Mouse (Mus musculus): ENCODE data around the gene Slc27a5. TPM values are rescaled to one million over a fixed set of nuclear protein-coding genes. Genes with fewer than 3 reads are reported as not detected.
A peak's percentile ranks its signal among the peaks of the same experiment; 100 is the strongest.

Slc27a5 gene
- total RNA-seq, 1 experiment: 0.45 TPM

DNA sequence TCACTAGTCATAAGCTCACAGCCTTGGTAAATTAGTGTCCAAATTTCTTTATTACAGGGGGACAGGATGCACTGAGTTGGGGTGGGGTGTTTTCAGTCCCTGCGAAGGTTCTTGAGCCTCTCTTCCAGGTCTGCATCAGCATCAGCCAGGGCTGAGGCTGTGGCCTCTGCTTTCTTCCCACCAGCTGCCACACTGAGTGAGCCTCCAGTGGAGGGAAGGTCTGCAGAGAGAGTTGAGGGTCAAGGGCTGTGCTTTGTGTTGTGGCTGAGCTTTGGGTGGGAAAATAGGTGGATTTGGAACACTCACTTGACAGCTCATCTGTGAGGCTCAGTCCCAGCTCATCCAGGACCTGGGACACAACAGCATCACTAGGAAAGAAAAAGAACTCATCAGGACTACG is 34.0 kb upstream of the Slc27a5 start:
- H3K9ac ChIP-seq (ENCODE audit: insufficient read depth, low read depth, low read length, poor library complexity, severe bottlenecking): no peak overlapping the region
- in situ Hi-C loops (cut with MboI; ENCODE audit: low sequenced_read_pairs in 2 of 2, unreplicated experiment in 2 of 2): no loop called here
- H3K27ac ChIP-seq (ENCODE audit: insufficient read depth, low read depth, low read length, poor library complexity, severe bottlenecking): no peak overlapping the region
- no peak overlapping the region for H3K4me3 ChIP-seq (ENCODE audit: insufficient read depth in 1 of 2, low read depth in 1 of 2, low read length in 2 of 2, poor library complexity in 1 of 2, severe bottlenecking in 1 of 2)
- peaks cover 0 to 16% of the 10 kb centered on the region in 2 experiments; a peak in 2 of 4 replicates for H3K4me1 ChIP-seq (ENCODE audit: control insufficient read depth in 2 of 2, insufficient read depth in 2 of 2, low read length in 2 of 2, poor library complexity in 1 of 2)
- TF ChIP-seq HCFC1 (IDR thresholded peaks at IDR 0.05; ENCODE audit: borderline replicate concordance, insufficient read depth, low read length) (no peak), CHD2 (IDR thresholded peaks at IDR 0.05; ENCODE audit: low read depth, low read length) (no peak; the same call in 1 of the 2 replicates), ZC3H11A (IDR thresholded peaks at IDR 0.05; ENCODE audit: borderline replicate concordance, low read depth, low read length) (no peak), ZNF384 (IDR thresholded peaks at IDR 0.05; ENCODE audit: low read depth, low read length) (no peak), MAFK (IDR thresholded peaks at IDR 0.05; ENCODE audit: insufficient read depth, low read depth, low read length) (no peak)
- H3K36me3 ChIP-seq (ENCODE audit: control insufficient read depth, insufficient read depth, low read length, poor library complexity, severe bottlenecking): peaks cover 66% of the 10 kb centered on the region
- no peak for DNase-seq (ENCODE audit: low read depth, low spot score)
- H3K9me3 ChIP-seq (ENCODE audit: control insufficient read depth, insufficient read depth, low read depth, low read length): no peaks in the 10 kb centered on the region

DNA sequence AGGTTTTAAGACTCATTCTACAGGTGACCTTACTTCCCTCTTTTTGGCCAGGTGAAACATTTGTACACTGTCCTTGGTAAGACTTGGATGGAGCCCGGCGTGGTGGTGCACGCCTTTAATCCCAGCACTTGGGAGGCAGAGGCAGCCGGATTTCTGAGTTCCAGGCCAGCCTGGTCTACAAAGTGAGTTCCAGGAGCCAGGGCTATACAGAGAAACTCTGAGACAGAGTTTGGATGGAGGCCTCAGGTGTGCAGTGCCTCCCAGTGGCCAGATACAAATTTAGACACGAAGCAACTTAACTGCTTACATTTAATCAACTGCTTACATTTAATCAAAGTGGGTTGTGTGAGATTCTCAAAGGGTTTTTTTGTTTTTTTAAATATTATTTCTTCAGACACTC is 33.1 kb upstream of the Slc27a5 start:
- H3K27ac ChIP-seq (ENCODE audit: insufficient read depth, low read depth, low read length, poor library complexity, severe bottlenecking): no peak overlapping the region
- H3K9me3 ChIP-seq (ENCODE audit: control insufficient read depth, insufficient read depth, low read depth, low read length): no peaks in the 10 kb centered on the region
- H3K4me3 ChIP-seq (ENCODE audit: insufficient read depth in 1 of 2, low read depth in 1 of 2, low read length in 2 of 2, poor library complexity in 1 of 2, severe bottlenecking in 1 of 2): no peak overlapping the region
- no peak overlapping the region for H3K9ac ChIP-seq (ENCODE audit: insufficient read depth, low read depth, low read length, poor library complexity, severe bottlenecking)
- peaks cover 0 to 16% of the 10 kb centered on the region in 2 experiments; a peak in 2 of 4 replicates for H3K4me1 ChIP-seq (ENCODE audit: control insufficient read depth in 2 of 2, insufficient read depth in 2 of 2, low read length in 2 of 2, poor library complexity in 1 of 2)
- in situ Hi-C loops (cut with MboI; ENCODE audit: low sequenced_read_pairs in 2 of 2, unreplicated experiment in 2 of 2): no loop called here
- TF ChIP-seq HCFC1 (IDR thresholded peaks at IDR 0.05; ENCODE audit: borderline replicate concordance, insufficient read depth, low read length) (no peak), ZC3H11A (IDR thresholded peaks at IDR 0.05; ENCODE audit: borderline replicate concordance, low read depth, low read length) (no peak), CHD2 (IDR thresholded peaks at IDR 0.05; ENCODE audit: low read depth, low read length) (no peak), ZNF384 (IDR thresholded peaks at IDR 0.05; ENCODE audit: low read depth, low read length) (no peak), MAFK (IDR thresholded peaks at IDR 0.05; ENCODE audit: insufficient read depth, low read depth, low read length) (no peak)
- H3K36me3 ChIP-seq (ENCODE audit: control insufficient read depth, insufficient read depth, low read length, poor library complexity, severe bottlenecking): peaks cover 72% of the 10 kb centered on the region
- DNase-seq (ENCODE audit: low read depth, low spot score): no peak

DNA sequence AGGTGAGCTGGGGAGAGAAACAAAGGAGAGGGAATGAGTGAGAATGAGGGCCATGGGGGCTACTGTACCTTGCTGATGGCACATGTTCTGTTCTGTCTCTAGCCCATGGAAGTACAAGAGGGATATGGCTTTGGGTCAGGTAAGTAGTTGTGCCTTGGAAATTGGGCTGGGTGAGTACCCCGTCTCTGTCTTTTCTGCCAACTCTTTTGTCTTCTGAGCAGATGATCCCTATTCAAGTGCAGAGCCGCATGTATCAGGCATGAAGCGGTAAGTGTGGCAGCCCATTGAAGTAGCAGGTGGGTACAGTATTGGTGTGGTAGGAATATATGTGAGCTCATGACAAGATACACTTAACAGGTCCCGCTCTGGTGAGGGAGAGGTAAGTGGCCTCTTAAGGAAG is 31.0 kb upstream of the Slc27a5 start:
- TF ChIP-seq HCFC1 (IDR thresholded peaks at IDR 0.05; ENCODE audit: borderline replicate concordance, insufficient read depth, low read length): no peak
- no peak for TF ChIP-seq MAFK (IDR thresholded peaks at IDR 0.05; ENCODE audit: insufficient read depth, low read depth, low read length)
- no peak for TF ChIP-seq ZNF384 (IDR thresholded peaks at IDR 0.05; ENCODE audit: low read depth, low read length)
- TF ChIP-seq CHD2 (IDR thresholded peaks at IDR 0.05; ENCODE audit: low read depth, low read length): no peak
- no peak for TF ChIP-seq ZC3H11A (IDR thresholded peaks at IDR 0.05; ENCODE audit: borderline replicate concordance, low read depth, low read length)
- Histone ChIP-seq H3K4me1 (ENCODE audit: control insufficient read depth in 2 of 2, insufficient read depth in 2 of 2, low read length in 2 of 2, poor library complexity in 1 of 2) (peaks cover 0 to 9% of the 10 kb centered on the region in 2 experiments; a peak in 1 of 4 replicates), H3K27ac (ENCODE audit: insufficient read depth, low read depth, low read length, poor library complexity, severe bottlenecking) (no peak overlapping the region; the same call in 1 of the 2 replicates), H3K9me3 (ENCODE audit: control insufficient read depth, insufficient read depth, low read depth, low read length) (no peaks in the 10 kb centered on the region), H3K4me3 (ENCODE audit: insufficient read depth in 1 of 2, low read depth in 1 of 2, low read length in 2 of 2, poor library complexity in 1 of 2, severe bottlenecking in 1 of 2) (no peak overlapping the region), H3K9ac (ENCODE audit: insufficient read depth, low read depth, low read length, poor library complexity, severe bottlenecking) (no peak overlapping the region; the same call in 1 of the 2 replicates), H3K36me3 (ENCODE audit: control insufficient read depth, insufficient read depth, low read length, poor library complexity, severe bottlenecking) (peaks cover 73% of the 10 kb centered on the region)
- in situ Hi-C loops (cut with MboI; ENCODE audit: low sequenced_read_pairs in 2 of 2, unreplicated experiment in 2 of 2): no loop called here
- DNase-seq (ENCODE audit: low read depth, low spot score): no peak

DNA sequence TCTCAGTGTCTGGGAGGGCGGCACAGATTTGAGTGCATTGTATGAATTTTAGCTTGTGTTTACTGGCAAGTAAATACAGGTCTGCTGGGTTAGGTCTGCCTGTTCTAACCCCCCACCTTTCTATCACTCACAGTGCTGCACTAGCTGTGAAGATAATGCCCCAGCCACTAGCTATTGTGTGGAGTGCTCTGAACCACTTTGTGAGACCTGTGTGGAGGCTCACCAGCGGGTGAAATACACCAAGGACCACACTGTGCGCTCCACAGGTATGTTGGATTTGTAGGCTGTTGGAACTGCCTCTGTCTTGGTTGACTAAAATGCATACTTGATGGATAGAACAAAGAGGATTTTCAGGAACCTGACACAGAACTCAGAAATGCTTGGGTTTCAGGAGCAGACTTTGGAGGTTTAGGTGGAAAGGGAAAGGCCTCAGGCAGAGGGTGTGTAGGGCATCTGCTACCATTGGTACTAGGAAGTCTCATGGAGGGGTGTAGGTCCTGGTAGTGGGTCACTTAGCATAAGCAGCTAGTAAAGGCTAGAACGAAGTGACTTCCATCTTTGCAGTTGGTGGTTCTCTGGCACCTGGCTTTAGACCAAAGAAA is 27.6 kb upstream of the Slc27a5 start:
- H3K4me3 ChIP-seq (ENCODE audit: insufficient read depth in 1 of 2, low read depth in 1 of 2, low read length in 2 of 2, poor library complexity in 1 of 2, severe bottlenecking in 1 of 2): peak overlapping the region; percentile 88 to 95
- in situ Hi-C loops (cut with MboI; ENCODE audit: low sequenced_read_pairs in 2 of 2, unreplicated experiment in 2 of 2): no loop called here
- H3K27ac ChIP-seq (ENCODE audit: insufficient read depth, low read depth, low read length, poor library complexity, severe bottlenecking): peak overlapping the region; percentile 97; the same call in 1 of the 2 replicates
- peaks cover 2 to 9% of the 10 kb centered on the region in 2 experiments; a peak in 2 of 4 replicates for H3K4me1 ChIP-seq (ENCODE audit: control insufficient read depth in 2 of 2, insufficient read depth in 2 of 2, low read length in 2 of 2, poor library complexity in 1 of 2)
- no peak for TF ChIP-seq HCFC1 (IDR thresholded peaks at IDR 0.05; ENCODE audit: borderline replicate concordance, insufficient read depth, low read length)
- TF ChIP-seq MAFK (IDR thresholded peaks at IDR 0.05; ENCODE audit: insufficient read depth, low read depth, low read length): no peak
- no peak for TF ChIP-seq ZNF384 (IDR thresholded peaks at IDR 0.05; ENCODE audit: low read depth, low read length)
- H3K9ac ChIP-seq (ENCODE audit: insufficient read depth, low read depth, low read length, poor library complexity, severe bottlenecking): peak overlapping the region; percentile 97
- H3K9me3 ChIP-seq (ENCODE audit: control insufficient read depth, insufficient read depth, low read depth, low read length): no peaks in the 10 kb centered on the region
- no peak for DNase-seq (ENCODE audit: low read depth, low spot score)
- H3K36me3 ChIP-seq (ENCODE audit: control insufficient read depth, insufficient read depth, low read length, poor library complexity, severe bottlenecking): peaks cover 57% of the 10 kb centered on the region
